Mouse (Mus musculus) left cerebral cortex, postnatal 10 days (tissue): ENCODE data around the gene Rpl32. TPM values are rescaled to one million over a fixed set of nuclear protein-coding genes. Genes with fewer than 3 reads are reported as not detected.
"Not testable (repeated sequence)": the region's sequence is repeated elsewhere in the genome, so short reads cannot be mapped to it uniquely, and the experiment has no call there.

Source experiments
- DNase-seq, 2 experiments: peaks; one replicate each; pipeline ENCODE4 v3.0.0; 2021 to 2022; ENCODE audit warnings: low spot score in 2 of 2, mixed read lengths in 1 of 2; ENCODE audit errors: extremely low spot score in 1 of 2
- intact Hi-C: fragments of 180-260 bp; cut with DNase I; formaldehyde crosslinking; loops from one replicate; pipeline ENCODE4 v1.15.1; 2025
- total RNA-seq, 2 experiments: library from RNA; stranded (reverse); gene quantifications; 2 replicates each; pipeline ENCODE4 v1.2.3; 2021

Rpl32 gene
- total RNA-seq, 2 experiments from 2014 or later: 581 to 642 TPM

GRCm38 (mm10) chr6:115823850-115824464, 15.4 kb upstream of the Rpl32 start:
- peak in 1 of 2 experiments; percentile 48 for DNase-seq
- intact Hi-C loops: not testable (repeated sequence)

GRCm38 (mm10) chr6:115821216-115821993, 12.9 kb upstream of the Rpl32 start:
- intact Hi-C loops: no loop called here
- DNase-seq: no peak

- no peak for DNase-seq
- intact Hi-C loops: loop anchor here (10.0 kb wide), 1 partner anchor 187 kb away; no protein-coding TSS in a partner anchor
Observed at GRCm38 (mm10) chr6:115818129-115818528, 9.6 kb upstream of the Rpl32 start.

- intact Hi-C loops: loop anchor here (10.0 kb wide), 1 partner anchor 190 kb away; no protein-coding TSS in a partner anchor
- DNase-seq: no peak
Observed at GRCm38 (mm10) chr6:115815041-115815440, 6.5 kb upstream of the Rpl32 start.

GRCm38 (mm10) chr6:115814104-115814503, 5.6 kb upstream of the Rpl32 start:
- intact Hi-C loops: loop anchor here (10.0 kb wide), 1 partner anchor 191 kb away; no protein-coding TSS in a partner anchor
- peak in 1 of 2 experiments; percentile 76 for DNase-seq

- no peak for DNase-seq
- intact Hi-C loops: loop anchor here (10.0 kb wide), 1 partner anchor 193 kb away; no protein-coding TSS in a partner anchor
Observed at GRCm38 (mm10) chr6:115811606-115812005, 3.1 kb upstream of the Rpl32 start.

GRCm38 (mm10) chr6:115808196-115808487, 405 bp downstream of the Rpl32 start:
- intact Hi-C loops: no loop called here
- DNase-seq: no peak

- no peak for DNase-seq
- intact Hi-C loops: no loop called here
Observed at GRCm38 (mm10) chr6:115807464-115808195, 917 bp downstream of the Rpl32 start.

GRCm38 (mm10) chr6:115804432-115805192, 3.9 kb downstream of the Rpl32 start:
- intact Hi-C loops: loop anchor here (5.0 kb wide), 1 partner anchor 172 kb away; no protein-coding TSS in a partner anchor
- DNase-seq: no peak

GRCm38 (mm10) chr6:115803541-115804382, 4.8 kb downstream of the Rpl32 start:
- DNase-seq: peak; percentile 63 to 89
- intact Hi-C loops: loop anchor here (5.0 kb wide), 1 partner anchor 171 kb away; no protein-coding TSS in a partner anchor

GRCm38 (mm10) chr6:115801811-115802210, 6.7 kb downstream of the Rpl32 start:
- intact Hi-C loops: loop anchor here (5.0 kb wide), 1 partner anchor 170 kb away; no protein-coding TSS in a partner anchor
- no peak for DNase-seq

- intact Hi-C loops: no loop called here
- peak in 1 of 2 experiments; percentile 44 for DNase-seq
Observed at GRCm38 (mm10) chr6:115792691-115793215, 15.8 kb downstream of the Rpl32 start.

- peak in 1 of 2 experiments; percentile 55 for DNase-seq
- intact Hi-C loops: no loop called here
Observed at GRCm38 (mm10) chr6:115791842-115792686, 16.5 kb downstream of the Rpl32 start.

- intact Hi-C loops: no loop called here
- DNase-seq: no peak
Observed at GRCm38 (mm10) chr6:115791016-115791415, 17.5 kb downstream of the Rpl32 start.

GRCm38 (mm10) chr6:115782781-115783180, 25.8 kb downstream of the Rpl32 start:
- DNase-seq: no peak
- intact Hi-C loops: no loop called here

GRCm38 (mm10) chr6:115776363-115776762, 32.2 kb downstream of the Rpl32 start:
- intact Hi-C loops: no loop called here
- DNase-seq: no peak

- no peak for DNase-seq
- intact Hi-C loops: no loop called here
Observed at GRCm38 (mm10) chr6:115775838-115776237, 32.7 kb downstream of the Rpl32 start.
